9 mouse cellular contexts compared by ENCODE assay signal in the genomic region with DNA sequence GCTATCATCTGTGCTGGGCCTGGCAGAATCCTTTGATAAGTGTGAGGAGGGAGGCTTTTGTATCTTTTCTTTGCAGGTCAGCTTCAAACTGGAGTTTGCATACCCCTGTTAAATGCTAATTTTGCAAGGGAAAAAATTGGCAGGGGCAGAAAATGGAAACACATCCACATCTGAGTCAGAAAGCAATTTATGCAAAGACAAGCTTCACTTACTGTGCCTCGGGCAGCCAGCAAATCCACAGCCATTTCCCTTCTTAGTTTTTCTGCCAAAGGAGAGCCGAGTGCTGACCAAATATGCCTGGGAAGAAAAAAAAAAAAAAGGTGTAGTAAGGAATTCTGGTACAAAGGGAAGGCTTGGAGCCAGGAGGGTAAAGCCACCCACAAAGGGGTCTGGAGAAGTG. TPM values are rescaled to one million over a fixed set of nuclear protein-coding genes. Genes with fewer than 3 reads are reported as not detected.
A peak's percentile ranks its signal among the peaks of the same experiment; 100 is the strongest.
DNase-seq lines count a peak whose midpoint lies in the region; ATAC-seq lines count a peak whose summit lies in the region.
"Had no signal": no experiment of that assay in that cellular context is flagged by ENCODE, and none has a peak within 500 bp of the region (broad histone marks: within the 10 kb centered on the region; RNA-seq: fewer than 3 reads in every experiment).

No protein-coding gene starts in this region.

- H3K27me3 ChIP-seq in heart, embryonic 15.5 days, result no peaks in the 10 kb centered on the region
- no peaks in the 10 kb centered on the region for H3K27me3 ChIP-seq in embryonic facial prominence, embryonic 13.5 days
- no peaks in the 10 kb centered on the region for H3K27me3 ChIP-seq in intestine, embryonic 16.5 days (replicated peaks; ENCODE audit: control insufficient read depth, insufficient read depth, low read length)
- H3K27me3 ChIP-seq in midbrain, embryonic 15.5 days (replicated peaks), result no peaks in the 10 kb centered on the region

- H3K27ac ChIP-seq in heart, embryonic 15.5 days, result no peak overlapping the region
- no peak overlapping the region for H3K27ac ChIP-seq in embryonic facial prominence, embryonic 13.5 days
- no peak overlapping the region for H3K27ac ChIP-seq in intestine, embryonic 16.5 days (ENCODE audit: low read length)
- no peak overlapping the region for H3K27ac ChIP-seq in midbrain, embryonic 15.5 days
- H3K27ac ChIP-seq: liver, embryonic 14.5 days had no signal

- DNase-seq in heart, postnatal 36 days, result no peak
- DNase-seq in spleen, adult 12 weeks (ENCODE audit: low spot score), result no peak
- DNase-seq in urinary bladder, postnatal 4 days (ENCODE audit: low spot score in 2 of 2), result no peak
- no peak for DNase-seq in cerebellum, adult 11 months

- peaks cover 8% of the 10 kb centered on the region; the same call in 1 of the 2 replicates for H3K4me1 ChIP-seq in heart, embryonic 15.5 days (replicated peaks)
- peaks cover 8% of the 10 kb centered on the region for H3K4me1 ChIP-seq in embryonic facial prominence, embryonic 13.5 days
- peaks cover 6% of the 10 kb centered on the region for H3K4me1 ChIP-seq in intestine, embryonic 16.5 days (ENCODE audit: control insufficient read depth, insufficient read depth, low read length)
- H3K4me1 ChIP-seq in midbrain, embryonic 15.5 days, result peaks cover 16% of the 10 kb centered on the region

- peak overlapping the region; percentile 94; the same call in 1 of the 2 replicates for H3K4me3 ChIP-seq in heart, embryonic 15.5 days
- peak overlapping the region; percentile 88 for H3K4me3 ChIP-seq in embryonic facial prominence, embryonic 13.5 days
- peak overlapping the region; percentile 66 for H3K4me3 ChIP-seq in intestine, embryonic 16.5 days (ENCODE audit: low read length)
- H3K4me3 ChIP-seq in midbrain, embryonic 15.5 days, result peak overlapping the region; percentile 84

- H3K4me2 ChIP-seq in heart, embryonic 15.5 days, result peak overlapping the region; percentile 62
- peak overlapping the region; percentile 68 for H3K4me2 ChIP-seq in embryonic facial prominence, embryonic 13.5 days
- H3K4me2 ChIP-seq in intestine, embryonic 16.5 days (ENCODE audit: low read depth, low read length), result peak overlapping the region; percentile 58
- H3K4me2 ChIP-seq in midbrain, embryonic 15.5 days, result peak overlapping the region; percentile 67

- no peak overlapping the region for H3K9ac ChIP-seq in heart, embryonic 15.5 days
- H3K9ac ChIP-seq in embryonic facial prominence, embryonic 13.5 days, result peak overlapping the region; percentile 97
- no peak overlapping the region for H3K9ac ChIP-seq in intestine, embryonic 16.5 days (ENCODE audit: low read depth, low read length)
- H3K9ac ChIP-seq in midbrain, embryonic 15.5 days, result peak overlapping the region; percentile 87; the same call in 1 of the 2 replicates
- H3K9ac ChIP-seq: liver, embryonic 14.5 days had no signal

- WGBS in heart, embryonic 15.5 days, result 33% methylated on average over 2 of the region's 2 CpGs
- WGBS in embryonic facial prominence, embryonic 13.5 days, result 29% methylated on average over 2 of the region's 2 CpGs
- WGBS in intestine, embryonic 16.5 days, result 58% methylated on average over 2 of the region's 2 CpGs
- 42% methylated on average over 2 of the region's 2 CpGs for WGBS in midbrain, embryonic 15.5 days

- no peaks in the 10 kb centered on the region for H3K9me3 ChIP-seq in heart, embryonic 15.5 days (replicated peaks)
- H3K9me3 ChIP-seq in embryonic facial prominence, embryonic 13.5 days, result no peaks in the 10 kb centered on the region
- no peaks in the 10 kb centered on the region for H3K9me3 ChIP-seq in intestine, embryonic 16.5 days (ENCODE audit: control insufficient read depth, low read length)
- no peaks in the 10 kb centered on the region for H3K9me3 ChIP-seq in midbrain, embryonic 15.5 days

- ATAC-seq in heart, embryonic 15.5 days (replicated peaks; ENCODE audit: insufficient number of reproducible peaks, insufficient read depth, low FRiP score, low read depth), result no peak
- no peak for ATAC-seq in embryonic facial prominence, embryonic 13.5 days (ENCODE audit: insufficient number of reproducible peaks, insufficient read depth, low FRiP score, low TSS enrichment, low read depth)
- no peak for ATAC-seq in intestine, embryonic 16.5 days
- no peak for ATAC-seq in midbrain, embryonic 15.5 days (replicated peaks)

- H3K36me3 ChIP-seq in heart, embryonic 15.5 days, result peaks cover 25% of the 10 kb centered on the region
- peaks cover 48% of the 10 kb centered on the region for H3K36me3 ChIP-seq in embryonic facial prominence, embryonic 13.5 days
- H3K36me3 ChIP-seq in intestine, embryonic 16.5 days (ENCODE audit: control insufficient read depth, insufficient read depth, low read length), result peaks cover under 1% of the 10 kb centered on the region; the same call in 1 of the 2 replicates
- peaks cover 36% of the 10 kb centered on the region for H3K36me3 ChIP-seq in midbrain, embryonic 15.5 days (replicated peaks)

- intact Hi-C loops in heart, postnatal 36 days (cut with DNase I), result loop anchor here (2.0 to 5.0 kb wide), 2 partner anchors 106 to 233 kb away; partner anchors contain the start of genes Zfp354a and Zfp354b

RNA-seq across cellular contexts. Expression of gene Zfp354c, which starts 1.3 kb away (rescaled TPM):
- polyA plus RNA-seq in heart, embryonic 15.5 days (2015; fragmentation: Nextera tagmentation; extraction: Ambion mirVana), result 11.5 and 14.1 TPM in 2 replicates
- 1 to 10 TPM; 3.8 to 5.0 TPM for total RNA-seq in heart, postnatal 36 days (2021)
- 51.3 and 53.0 TPM in 2 replicates for polyA plus RNA-seq in embryonic facial prominence, embryonic 13.5 days (2015; fragmentation: Nextera tagmentation; extraction: Ambion mirVana)
- 11.1 and 11.6 TPM in 2 replicates for polyA plus RNA-seq in intestine, embryonic 16.5 days (2015; fragmentation: Nextera tagmentation; extraction: Ambion mirVana)
- polyA plus RNA-seq in midbrain, embryonic 15.5 days (2015; fragmentation: Nextera tagmentation; extraction: Ambion mirVana), result 62.3 and 64.4 TPM in 2 replicates

RNA-seq across cellular contexts. Expression of gene Zfp879, which starts 15.1 kb away (rescaled TPM):
- 0.40 and 0.49 TPM in 2 replicates for polyA plus RNA-seq in heart, embryonic 15.5 days (2015; fragmentation: Nextera tagmentation; extraction: Ambion mirVana)
- total RNA-seq in heart, postnatal 36 days (2021), result 1 to 10 TPM; 1.5 to 1.6 TPM
- 0.73 and 0.77 TPM in 2 replicates for polyA plus RNA-seq in embryonic facial prominence, embryonic 13.5 days (2015; fragmentation: Nextera tagmentation; extraction: Ambion mirVana)
- polyA plus RNA-seq in intestine, embryonic 16.5 days (2015; fragmentation: Nextera tagmentation; extraction: Ambion mirVana), result 0.43 and 0.45 TPM in 2 replicates
- 1.5 and 2.0 TPM in 2 replicates for polyA plus RNA-seq in midbrain, embryonic 15.5 days (2015; fragmentation: Nextera tagmentation; extraction: Ambion mirVana)

RNA-seq across cellular contexts. Expression of gene Grm6, which starts 24.3 kb away (rescaled TPM):
- polyA plus RNA-seq in heart, embryonic 15.5 days (2015; fragmentation: Nextera tagmentation; extraction: Ambion mirVana), result 0.03 and 0.21 TPM in 2 replicates
- total RNA-seq in heart, postnatal 36 days (2021), result not detected
- not detected in 2 replicates for polyA plus RNA-seq in embryonic facial prominence, embryonic 13.5 days (2015; fragmentation: Nextera tagmentation; extraction: Ambion mirVana)
- polyA plus RNA-seq in intestine, embryonic 16.5 days (2015; fragmentation: Nextera tagmentation; extraction: Ambion mirVana), result not detected in 2 replicates
- 0.10 and 0.13 TPM in 2 replicates for polyA plus RNA-seq in midbrain, embryonic 15.5 days (2015; fragmentation: Nextera tagmentation; extraction: Ambion mirVana)

Comparison
In these comparisons a context has a peak if more than half of its experiments do, and no peak if none do; other contexts are left out.
1. H3K9ac ChIP-seq: peak in embryonic facial prominence, embryonic 13.5 days (single experiment) and midbrain, embryonic 15.5 days (single experiment); none in heart, embryonic 15.5 days (single experiment) and intestine, embryonic 16.5 days (single experiment).
2. Peak in every context shown above with its lines, with median percentiles within 50 percentile points of each other: H3K4me2 ChIP-seq and H3K4me3 ChIP-seq.